Mouse (Mus musculus): ENCODE measurements around the gene Smtn. TPM values are rescaled to one million over a fixed set of nuclear protein-coding genes. Genes with fewer than 3 reads are reported as not detected.

Gene Smtn
- polyA plus RNA-seq, 1 experiment from 2014 or later, result 109 TPM

- 89% methylated on average over 6 of the region's 6 CpGs for WGBS
- ATAC-seq (ENCODE audit: insufficient number of reproducible peaks, insufficient read depth, low FRiP score, low read depth), result no peak
- Histone ChIP-seq H3K4me3 (ENCODE audit: low read depth, low read length) (no peak overlapping the region), H3K4me1 (ENCODE audit: control insufficient read depth, insufficient read depth, low read length) (no peaks in the 10 kb centered on the region), H3K4me2 (replicated peaks; ENCODE audit: low read depth, low read length) (no peak overlapping the region), H3K36me3 (ENCODE audit: control insufficient read depth, insufficient read depth, low read length) (peaks cover 97% of the 10 kb centered on the region), H3K9me3 (ENCODE audit: control insufficient read depth, low read depth, low read length) (no peaks in the 10 kb centered on the region), H3K27ac (ENCODE audit: low read length) (no peak overlapping the region), H3K9ac (replicated peaks; ENCODE audit: low read depth, low read length) (no peak overlapping the region), H3K27me3 (ENCODE audit: control insufficient read depth, insufficient read depth, low read length) (no peaks in the 10 kb centered on the region)
Measured at GRCm38 (mm10) chr11:3528208-3528607, 12.2 kb downstream of the Smtn start.

DNA sequence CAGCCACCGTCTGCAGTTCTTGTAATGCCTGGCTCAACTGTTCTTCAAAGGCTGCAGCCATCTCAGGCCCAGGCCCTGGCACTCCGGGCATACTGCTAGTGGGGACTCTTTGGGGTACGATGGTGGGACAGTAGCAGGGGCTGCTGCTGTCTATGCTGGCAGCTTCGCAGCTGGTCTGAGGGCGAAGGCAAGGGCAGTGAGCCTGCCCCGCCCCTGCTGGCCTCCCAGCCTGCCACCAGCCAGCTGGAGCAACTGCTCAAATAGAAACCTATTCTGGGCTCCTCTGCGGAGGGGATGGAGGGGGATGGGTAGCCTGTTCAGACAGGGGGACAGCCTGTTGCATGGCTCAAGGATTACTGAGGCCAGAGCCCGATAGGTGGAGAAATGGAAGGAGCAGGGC is 12.6 kb downstream of the Smtn start:
- no peaks in the 10 kb centered on the region for H3K27me3 ChIP-seq (ENCODE audit: control insufficient read depth, insufficient read depth, low read length)
- peaks cover 97% of the 10 kb centered on the region for H3K36me3 ChIP-seq (ENCODE audit: control insufficient read depth, insufficient read depth, low read length)
- WGBS, result 82% methylated on average over 8 of the region's 8 CpGs
- no peak overlapping the region for H3K4me2 ChIP-seq (replicated peaks; ENCODE audit: low read depth, low read length)
- no peak overlapping the region for H3K27ac ChIP-seq (ENCODE audit: low read length)
- no peak for ATAC-seq (ENCODE audit: insufficient number of reproducible peaks, insufficient read depth, low FRiP score, low read depth)
- H3K9me3 ChIP-seq (ENCODE audit: control insufficient read depth, low read depth, low read length), result no peaks in the 10 kb centered on the region
- no peaks in the 10 kb centered on the region for H3K4me1 ChIP-seq (ENCODE audit: control insufficient read depth, insufficient read depth, low read length)
- no peak overlapping the region for H3K4me3 ChIP-seq (ENCODE audit: low read depth, low read length)
- H3K9ac ChIP-seq (replicated peaks; ENCODE audit: low read depth, low read length), result no peak overlapping the region

DNA sequence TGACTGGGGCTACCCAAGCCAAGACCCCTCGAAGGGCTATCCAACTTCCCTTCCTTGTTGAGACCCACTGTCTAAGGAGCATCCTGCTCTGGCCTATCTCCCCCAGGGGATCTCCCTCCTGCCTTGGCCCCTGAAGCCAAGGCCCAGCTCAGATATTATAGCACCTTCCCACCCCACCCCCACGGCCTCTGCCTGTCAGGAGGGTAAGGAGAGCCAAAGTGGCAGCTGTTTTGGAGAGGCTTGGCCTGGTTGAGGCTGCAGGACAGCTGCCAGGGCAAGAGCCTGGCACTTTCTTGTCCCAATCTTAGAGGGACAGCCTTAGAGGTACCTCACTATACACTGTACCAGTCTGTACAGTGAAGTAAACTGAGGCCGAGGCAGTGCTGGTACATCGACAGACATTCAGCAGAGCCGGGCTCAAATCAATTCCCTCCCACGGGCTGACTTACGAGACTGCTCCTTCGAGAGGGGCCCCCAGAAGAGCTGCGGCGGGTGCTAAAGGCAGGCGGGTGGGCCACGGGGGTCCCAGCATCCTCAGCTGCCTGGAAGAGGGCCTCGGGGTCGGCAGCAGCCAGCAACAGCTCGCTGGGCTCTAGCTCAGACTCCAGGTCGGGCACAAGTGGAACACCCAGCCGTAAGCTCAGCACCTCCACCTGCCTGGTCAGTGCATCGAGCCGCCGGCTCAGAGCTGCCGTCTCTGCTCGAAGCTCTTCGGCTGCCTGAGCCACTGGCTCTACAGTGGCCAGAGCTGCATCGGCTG is 13.3 kb downstream of the Smtn start:
- 92% methylated on average over 24 of the region's 24 CpGs for WGBS
- peaks cover 97% of the 10 kb centered on the region for H3K36me3 ChIP-seq (ENCODE audit: control insufficient read depth, insufficient read depth, low read length)
- H3K4me3 ChIP-seq (ENCODE audit: low read depth, low read length), result no peak overlapping the region
- H3K4me2 ChIP-seq (replicated peaks; ENCODE audit: low read depth, low read length), result no peak overlapping the region
- H3K9ac ChIP-seq (replicated peaks; ENCODE audit: low read depth, low read length), result no peak overlapping the region
- no peaks in the 10 kb centered on the region for H3K4me1 ChIP-seq (ENCODE audit: control insufficient read depth, insufficient read depth, low read length)
- no peaks in the 10 kb centered on the region for H3K27me3 ChIP-seq (ENCODE audit: control insufficient read depth, insufficient read depth, low read length)
- H3K9me3 ChIP-seq (ENCODE audit: control insufficient read depth, low read depth, low read length), result no peaks in the 10 kb centered on the region
- ATAC-seq (ENCODE audit: insufficient number of reproducible peaks, insufficient read depth, low FRiP score, low read depth), result no peak
- no peak overlapping the region for H3K27ac ChIP-seq (ENCODE audit: low read length)

GRCm38 (mm10) chr11:3526207-3526606 is 14.2 kb downstream of the Smtn start:
- Histone ChIP-seq H3K4me1 (ENCODE audit: control insufficient read depth, insufficient read depth, low read length) (no peaks in the 10 kb centered on the region), H3K27me3 (ENCODE audit: control insufficient read depth, insufficient read depth, low read length) (no peaks in the 10 kb centered on the region), H3K27ac (ENCODE audit: low read length) (no peak overlapping the region), H3K36me3 (ENCODE audit: control insufficient read depth, insufficient read depth, low read length) (peaks cover 97% of the 10 kb centered on the region), H3K4me2 (replicated peaks; ENCODE audit: low read depth, low read length) (no peak overlapping the region), H3K9ac (replicated peaks; ENCODE audit: low read depth, low read length) (no peak overlapping the region), H3K9me3 (ENCODE audit: control insufficient read depth, low read depth, low read length) (no peaks in the 10 kb centered on the region), H3K4me3 (ENCODE audit: low read depth, low read length) (no peak overlapping the region)
- no peak for ATAC-seq (ENCODE audit: insufficient number of reproducible peaks, insufficient read depth, low FRiP score, low read depth)
- WGBS, result 82% methylated on average over 9 of the region's 9 CpGs

- Histone ChIP-seq H3K27ac (ENCODE audit: low read length) (no peak overlapping the region), H3K36me3 (ENCODE audit: control insufficient read depth, insufficient read depth, low read length) (peaks cover 97% of the 10 kb centered on the region), H3K4me1 (ENCODE audit: control insufficient read depth, insufficient read depth, low read length) (no peaks in the 10 kb centered on the region), H3K9me3 (ENCODE audit: control insufficient read depth, low read depth, low read length) (no peaks in the 10 kb centered on the region), H3K4me3 (ENCODE audit: low read depth, low read length) (no peak overlapping the region), H3K9ac (replicated peaks; ENCODE audit: low read depth, low read length) (no peak overlapping the region), H3K4me2 (replicated peaks; ENCODE audit: low read depth, low read length) (no peak overlapping the region), H3K27me3 (ENCODE audit: control insufficient read depth, insufficient read depth, low read length) (no peaks in the 10 kb centered on the region)
- ATAC-seq (ENCODE audit: insufficient number of reproducible peaks, insufficient read depth, low FRiP score, low read depth), result no peak
- 84% methylated on average over 4 of the region's 4 CpGs for WGBS
Measured at GRCm38 (mm10) chr11:3525560-3525959, 14.9 kb downstream of the Smtn start.

- peaks cover 83% of the 10 kb centered on the region for H3K36me3 ChIP-seq (ENCODE audit: control insufficient read depth, insufficient read depth, low read length)
- 88% methylated on average over 7 of the region's 7 CpGs for WGBS
- no peak for ATAC-seq (ENCODE audit: insufficient number of reproducible peaks, insufficient read depth, low FRiP score, low read depth)
Measured at GRCm38 (mm10) chr11:3523840-3524582, 16.4 kb downstream of the Smtn start.

DNA sequence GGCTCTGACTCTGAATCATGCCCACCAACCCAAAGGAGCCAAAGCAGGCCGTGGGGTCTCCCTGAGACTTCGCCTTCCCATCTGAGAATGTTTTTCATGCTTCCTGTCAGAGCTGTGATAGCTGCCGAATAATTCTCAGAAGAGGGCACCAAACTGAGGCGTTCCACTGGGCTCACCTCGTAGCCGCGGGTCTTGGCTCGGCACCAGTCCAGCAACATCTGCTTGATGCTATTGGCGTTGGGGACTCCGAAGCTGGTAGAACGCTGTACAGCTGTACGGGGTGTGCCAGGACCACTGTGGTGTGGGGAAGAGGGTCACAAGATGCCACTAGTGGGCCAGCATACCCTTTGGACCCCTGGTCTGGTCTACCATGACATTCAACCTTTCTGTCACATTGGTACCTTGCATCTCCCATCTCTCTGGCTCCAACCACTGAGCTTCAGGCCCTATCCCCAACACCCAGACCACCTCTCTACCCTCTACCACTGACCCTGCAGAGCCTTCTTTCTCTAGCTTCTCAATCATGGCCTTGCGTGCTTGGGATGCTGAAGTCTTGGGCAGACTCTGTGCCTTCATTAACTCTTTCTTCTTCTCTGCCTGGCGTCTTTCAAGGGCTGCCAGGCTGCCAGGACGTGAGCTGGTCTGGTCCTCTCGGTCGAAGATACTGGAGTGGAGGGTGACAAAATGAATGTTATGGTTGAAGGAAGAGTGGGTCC is 18.0 kb downstream of the Smtn start:
- no peak overlapping the region for H3K4me2 ChIP-seq (replicated peaks; ENCODE audit: low read depth, low read length)
- H3K9ac ChIP-seq (replicated peaks; ENCODE audit: low read depth, low read length), result no peak overlapping the region
- H3K36me3 ChIP-seq (ENCODE audit: control insufficient read depth, insufficient read depth, low read length), result peaks cover 68% of the 10 kb centered on the region
- no peak overlapping the region for H3K4me3 ChIP-seq (ENCODE audit: low read depth, low read length)
- H3K4me1 ChIP-seq (ENCODE audit: control insufficient read depth, insufficient read depth, low read length), result no peaks in the 10 kb centered on the region
- ATAC-seq (ENCODE audit: insufficient number of reproducible peaks, insufficient read depth, low FRiP score, low read depth), result no peak
- no peak overlapping the region for H3K27ac ChIP-seq (ENCODE audit: low read length)
- H3K9me3 ChIP-seq (ENCODE audit: control insufficient read depth, low read depth, low read length), result no peaks in the 10 kb centered on the region
- 95% methylated on average over 17 of the region's 17 CpGs for WGBS
- H3K27me3 ChIP-seq (ENCODE audit: control insufficient read depth, insufficient read depth, low read length), result peaks cover under 1% of the 10 kb centered on the region; the same call in 1 of the 2 replicates

More at GRCm38 (mm10) chr11:3523840-3524582, 16.4 kb downstream of the Smtn start:
- no peak overlapping the region for H3K4me3 ChIP-seq (ENCODE audit: low read depth, low read length)
- no peaks in the 10 kb centered on the region for H3K9me3 ChIP-seq (ENCODE audit: control insufficient read depth, low read depth, low read length)
- H3K4me2 ChIP-seq (replicated peaks; ENCODE audit: low read depth, low read length), result no peak overlapping the region
- no peak overlapping the region for H3K9ac ChIP-seq (replicated peaks; ENCODE audit: low read depth, low read length)
- H3K4me1 ChIP-seq (ENCODE audit: control insufficient read depth, insufficient read depth, low read length), result no peaks in the 10 kb centered on the region
- H3K27ac ChIP-seq (ENCODE audit: low read length), result no peak overlapping the region
- H3K27me3 ChIP-seq (ENCODE audit: control insufficient read depth, insufficient read depth, low read length), result no peaks in the 10 kb centered on the region

DNA sequence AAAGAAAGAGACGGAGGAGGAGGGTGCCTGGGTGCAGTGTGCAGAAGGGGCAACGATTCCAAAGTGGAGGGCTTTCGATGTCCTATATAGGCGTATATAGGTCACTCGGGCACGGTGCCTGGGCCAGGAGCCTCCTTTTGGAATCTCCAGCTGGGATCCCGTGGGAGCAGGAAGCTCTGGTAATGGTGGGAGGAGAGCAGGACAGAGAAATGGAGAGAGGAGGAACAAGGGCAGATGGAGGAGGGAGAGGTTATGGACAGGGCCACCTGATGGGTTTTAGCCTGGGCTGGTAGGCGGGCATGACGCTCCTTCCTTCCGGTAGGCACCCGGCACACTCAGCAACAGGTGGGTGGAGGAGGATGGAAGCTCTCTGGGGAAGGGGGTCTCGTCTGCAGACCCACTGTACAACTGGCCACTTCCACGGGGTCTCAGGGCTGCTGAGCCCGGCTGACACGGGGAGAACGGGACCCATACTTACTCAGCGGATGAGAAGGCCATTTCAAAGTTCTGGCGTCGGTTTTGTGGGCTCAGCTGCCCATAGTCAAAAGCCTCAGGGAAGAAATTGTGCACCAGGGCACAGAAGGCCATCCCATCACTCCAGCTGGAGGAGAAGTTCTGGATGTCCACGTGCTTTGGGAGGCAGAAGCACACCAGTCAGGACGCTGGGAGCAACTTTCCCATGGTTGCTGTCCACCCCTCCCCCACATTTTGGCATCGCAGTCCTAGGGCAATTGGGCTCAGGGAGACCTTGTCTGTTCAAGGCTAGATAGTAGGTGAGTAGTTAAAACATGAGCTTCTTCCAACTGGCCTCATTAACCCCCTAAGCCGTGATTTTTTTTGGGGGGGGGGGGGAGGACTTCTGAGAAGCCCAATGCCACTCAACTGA is 18.8 kb downstream of the Smtn start:
- H3K27me3 ChIP-seq (ENCODE audit: control insufficient read depth, insufficient read depth, low read length), result peaks cover 3% of the 10 kb centered on the region; the same call in 1 of the 2 replicates
- no peaks in the 10 kb centered on the region for H3K9me3 ChIP-seq (ENCODE audit: control insufficient read depth, low read depth, low read length)
- H3K4me1 ChIP-seq (ENCODE audit: control insufficient read depth, insufficient read depth, low read length), result peaks cover 7% of the 10 kb centered on the region
- no peak overlapping the region for H3K9ac ChIP-seq (replicated peaks; ENCODE audit: low read depth, low read length)
- WGBS, result 87% methylated on average over 23 of the region's 23 CpGs
- H3K27ac ChIP-seq (ENCODE audit: low read length), result no peak overlapping the region
- peaks cover 60% of the 10 kb centered on the region for H3K36me3 ChIP-seq (ENCODE audit: control insufficient read depth, insufficient read depth, low read length)
- H3K4me3 ChIP-seq (ENCODE audit: low read depth, low read length), result no peak overlapping the region
- ATAC-seq (ENCODE audit: insufficient number of reproducible peaks, insufficient read depth, low FRiP score, low read depth), result no peak
- H3K4me2 ChIP-seq (replicated peaks; ENCODE audit: low read depth, low read length), result no peak overlapping the region
